Mouse (Mus musculus): ENCODE data around the gene Tmem247. TPM values are rescaled to one million over a fixed set of nuclear protein-coding genes. Genes with fewer than 3 reads are reported as not detected.

Tmem247 gene
- polyA plus RNA-seq, 2 experiments: not detected

GRCm38 (mm10) chr17:86964502-86964901 lies 47.4 kb downstream of the Tmem247 start:
- ATAC-seq (ENCODE audit: insufficient read depth): peak; percentile 27; the same call in 1 of the 2 replicates
- no peaks in the 10 kb centered on the region for H3K9me3 ChIP-seq (ENCODE audit: control insufficient read depth, low read length)
- TF ChIP-seq EP300 (IDR thresholded peaks at IDR 0.05; ENCODE audit: low read depth) (no peak), CTCF (IDR thresholded peaks at IDR 0.05; ENCODE audit: low read depth) (no peak)
- DNase-seq (ENCODE audit: low read depth in 3 of 3, low spot score in 3 of 3): peak; percentile 22 to 43 (median 24)
- no peaks in the 10 kb centered on the region for H3K36me3 ChIP-seq (replicated peaks; ENCODE audit: control insufficient read depth, insufficient read depth, low read depth)
- no peak overlapping the region for H3K9ac ChIP-seq (replicated peaks)
- 1% methylated on average over 10 of the region's 10 CpGs for WGBS (ENCODE audit: insufficient replicate concordance)
- H3K27ac ChIP-seq: no peak overlapping the region
- peaks cover 27% of the 10 kb centered on the region for H3K27me3 ChIP-seq (ENCODE audit: control insufficient read depth, insufficient read depth, low read length)
- peak overlapping the region; percentile 72 for H3K4me2 ChIP-seq (ENCODE audit: low read depth)
- peak overlapping the region in 1 of 2 experiments; percentile 61; a peak in 2 of 4 replicates for H3K4me3 ChIP-seq (ENCODE audit: insufficient read depth in 1 of 2, low read depth in 2 of 2, low read length in 2 of 2)
- H3K4me1 ChIP-seq (replicated peaks; ENCODE audit: control insufficient read depth in 2 of 2, insufficient read depth in 2 of 2, low read length in 1 of 2): peaks cover 0 to 11% of the 10 kb centered on the region in 2 experiments; a peak in 2 of 4 replicates

GRCm38 (mm10) chr17:86965121-86965520 lies 48.0 kb downstream of the Tmem247 start:
- no peak overlapping the region for H3K27ac ChIP-seq
- no peak overlapping the region for H3K4me3 ChIP-seq (ENCODE audit: insufficient read depth in 1 of 2, low read depth in 2 of 2, low read length in 2 of 2)
- ATAC-seq (ENCODE audit: insufficient read depth) (no peak), DNase-seq (ENCODE audit: low read depth in 3 of 3, low spot score in 3 of 3) (no peak)
- no peaks in the 10 kb centered on the region for H3K9me3 ChIP-seq (ENCODE audit: control insufficient read depth, low read length)
- TF ChIP-seq EP300 (IDR thresholded peaks at IDR 0.05; ENCODE audit: low read depth) (no peak), CTCF (IDR thresholded peaks at IDR 0.05; ENCODE audit: low read depth) (no peak)
- peaks cover 27% of the 10 kb centered on the region for H3K27me3 ChIP-seq (ENCODE audit: control insufficient read depth, insufficient read depth, low read length)
- WGBS (ENCODE audit: insufficient replicate concordance): 75% methylated on average over 8 of the region's 8 CpGs
- H3K4me1 ChIP-seq (replicated peaks; ENCODE audit: control insufficient read depth in 2 of 2, insufficient read depth in 2 of 2, low read length in 1 of 2): peaks cover 0 to 11% of the 10 kb centered on the region in 2 experiments; a peak in 2 of 4 replicates
- no peak overlapping the region; the same call in 1 of the 2 replicates for H3K4me2 ChIP-seq (ENCODE audit: low read depth)
- no peak overlapping the region for H3K9ac ChIP-seq (replicated peaks)
- H3K36me3 ChIP-seq (replicated peaks; ENCODE audit: control insufficient read depth, insufficient read depth, low read depth): no peaks in the 10 kb centered on the region

DNA sequence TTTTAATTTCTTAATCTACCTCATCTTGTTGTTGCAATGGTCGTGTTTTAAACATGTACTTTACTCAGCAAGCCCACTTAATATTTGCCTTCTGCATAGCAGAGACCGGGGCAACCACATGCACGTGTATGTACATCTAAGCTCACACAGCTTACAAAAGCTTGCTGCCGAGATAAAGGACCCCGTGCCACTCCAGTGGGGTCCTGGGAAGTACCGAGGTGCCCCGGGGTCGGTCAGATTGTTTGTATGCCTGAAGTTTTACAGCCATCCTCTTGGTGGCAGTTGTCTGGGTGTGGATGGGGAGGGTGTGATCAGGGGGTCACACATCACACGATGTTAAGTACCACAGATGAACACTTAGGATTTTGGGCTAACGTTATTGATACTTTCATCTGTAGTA lies 48.9 kb downstream of the Tmem247 start:
- DNase-seq (ENCODE audit: low read depth in 3 of 3, low spot score in 3 of 3) (no peak), ATAC-seq (ENCODE audit: insufficient read depth) (no peak)
- Histone ChIP-seq H3K4me2 (ENCODE audit: low read depth) (no peak overlapping the region), H3K9ac (replicated peaks) (no peak overlapping the region), H3K27ac (no peak overlapping the region), H3K27me3 (ENCODE audit: control insufficient read depth, insufficient read depth, low read length) (peaks cover 27% of the 10 kb centered on the region), H3K4me1 (replicated peaks; ENCODE audit: control insufficient read depth in 2 of 2, insufficient read depth in 2 of 2, low read length in 1 of 2) (peaks cover 0 to 11% of the 10 kb centered on the region in 2 experiments; a peak in 2 of 4 replicates), H3K36me3 (replicated peaks; ENCODE audit: control insufficient read depth, insufficient read depth, low read depth) (no peaks in the 10 kb centered on the region), H3K4me3 (ENCODE audit: insufficient read depth in 1 of 2, low read depth in 2 of 2, low read length in 2 of 2) (no peak overlapping the region), H3K9me3 (ENCODE audit: control insufficient read depth, low read length) (no peaks in the 10 kb centered on the region)
- WGBS (ENCODE audit: insufficient replicate concordance): 64% methylated on average over 10 of the region's 10 CpGs
- TF ChIP-seq EP300 (IDR thresholded peaks at IDR 0.05; ENCODE audit: low read depth): no peak
- TF ChIP-seq CTCF (IDR thresholded peaks at IDR 0.05; ENCODE audit: low read depth): no peak

DNA sequence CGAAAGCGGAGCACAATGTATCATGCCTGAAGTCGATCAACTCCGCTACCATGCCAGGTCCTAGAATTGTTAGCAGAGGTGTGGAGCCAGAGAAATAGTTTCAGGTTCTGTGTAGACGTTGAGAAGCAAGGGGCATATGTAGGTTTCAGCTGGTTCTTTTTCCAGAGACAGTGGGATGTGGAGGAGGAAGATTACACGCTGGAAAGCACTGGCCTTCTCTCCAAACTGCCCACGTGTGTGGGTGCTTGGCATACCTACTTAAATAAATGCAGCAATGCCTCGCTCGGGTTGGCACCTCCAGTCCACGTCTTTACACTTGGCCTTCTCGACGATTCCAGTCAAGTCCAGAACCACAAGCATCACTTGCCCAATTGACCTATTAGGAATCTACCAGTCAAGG lies 49.9 kb downstream of the Tmem247 start:
- Histone ChIP-seq H3K36me3 (replicated peaks; ENCODE audit: control insufficient read depth, insufficient read depth, low read depth) (no peaks in the 10 kb centered on the region), H3K4me3 (ENCODE audit: insufficient read depth in 1 of 2, low read depth in 2 of 2, low read length in 2 of 2) (no peak overlapping the region), H3K9ac (replicated peaks) (no peak overlapping the region), H3K9me3 (ENCODE audit: control insufficient read depth, low read length) (no peaks in the 10 kb centered on the region), H3K27me3 (ENCODE audit: control insufficient read depth, insufficient read depth, low read length) (peaks cover 25% of the 10 kb centered on the region), H3K27ac (no peak overlapping the region), H3K4me1 (replicated peaks; ENCODE audit: control insufficient read depth in 2 of 2, insufficient read depth in 2 of 2, low read length in 1 of 2) (peaks cover 0 to 8% of the 10 kb centered on the region in 2 experiments; a peak in 2 of 4 replicates), H3K4me2 (ENCODE audit: low read depth) (no peak overlapping the region)
- DNase-seq (ENCODE audit: low read depth in 3 of 3, low spot score in 3 of 3) (no peak), ATAC-seq (ENCODE audit: insufficient read depth) (no peak)
- WGBS (ENCODE audit: insufficient replicate concordance): 73% methylated on average over 12 of the region's 12 CpGs
- TF ChIP-seq EP300 (IDR thresholded peaks at IDR 0.05; ENCODE audit: low read depth) (no peak), CTCF (IDR thresholded peaks at IDR 0.05; ENCODE audit: low read depth) (no peak)

DNA sequence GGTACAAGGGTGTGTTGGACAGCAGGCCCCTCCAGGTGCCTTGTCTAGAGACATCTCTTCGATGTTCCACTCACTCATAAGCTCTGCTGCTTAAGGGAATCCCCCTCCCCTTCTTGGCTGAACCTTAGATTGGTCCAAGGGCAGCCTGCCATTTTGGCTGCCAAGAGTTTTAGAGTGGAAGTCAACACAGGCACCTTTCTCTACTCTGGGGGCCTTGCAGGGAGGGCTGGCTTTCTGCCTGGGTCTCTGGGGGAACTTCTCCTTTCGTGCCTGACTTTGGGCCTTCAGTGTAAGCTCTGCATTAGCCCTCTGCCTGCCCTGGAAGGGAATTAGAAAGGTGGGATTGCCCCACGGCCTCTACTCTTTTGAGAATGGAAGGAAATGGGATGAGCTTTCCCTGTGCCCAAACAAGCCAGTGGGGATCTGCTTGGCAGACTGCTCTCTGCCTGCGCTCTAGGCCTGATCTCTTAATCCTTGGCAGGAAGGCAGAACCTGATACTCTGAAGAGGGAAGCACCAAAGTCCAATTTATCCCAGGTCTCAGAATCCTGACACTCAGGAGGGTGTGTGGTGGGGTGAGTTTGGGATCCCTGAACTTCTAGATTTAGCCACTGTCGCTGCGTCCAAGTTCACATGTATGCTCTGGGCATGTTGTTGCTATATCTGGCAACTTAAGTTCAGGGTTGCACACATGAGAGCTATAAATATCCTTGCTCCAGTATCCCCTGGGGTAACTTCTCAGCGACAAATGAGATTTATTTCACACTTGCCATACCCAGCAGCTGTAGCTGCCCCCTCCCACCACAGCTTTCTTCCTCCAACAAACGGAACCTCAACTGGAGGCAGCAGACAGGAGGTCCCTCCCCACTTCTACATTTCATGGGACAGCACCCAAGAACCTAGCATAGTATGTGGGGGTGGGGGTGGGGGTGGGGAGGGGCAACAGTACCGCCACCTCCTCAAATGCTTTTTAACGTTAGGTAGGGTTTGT lies 50.7 kb downstream of the Tmem247 start:
- TF ChIP-seq CTCF (IDR thresholded peaks at IDR 0.05; ENCODE audit: low read depth) (no peak), EP300 (IDR thresholded peaks at IDR 0.05; ENCODE audit: low read depth) (no peak)
- Histone ChIP-seq H3K27me3 (ENCODE audit: control insufficient read depth, insufficient read depth, low read length) (peaks cover 20% of the 10 kb centered on the region), H3K36me3 (replicated peaks; ENCODE audit: control insufficient read depth, insufficient read depth, low read depth) (no peaks in the 10 kb centered on the region), H3K4me1 (replicated peaks; ENCODE audit: control insufficient read depth in 2 of 2, insufficient read depth in 2 of 2, low read length in 1 of 2) (peaks cover 0 to 10% of the 10 kb centered on the region in 2 experiments; a peak in 2 of 4 replicates), H3K4me3 (ENCODE audit: insufficient read depth in 1 of 2, low read depth in 2 of 2, low read length in 2 of 2) (no peak overlapping the region), H3K27ac (no peak overlapping the region), H3K9ac (replicated peaks) (no peak overlapping the region), H3K9me3 (ENCODE audit: control insufficient read depth, low read length) (no peaks in the 10 kb centered on the region), H3K4me2 (ENCODE audit: low read depth) (no peak overlapping the region)
- WGBS (ENCODE audit: insufficient replicate concordance): 63% methylated on average over 10 of the region's 10 CpGs
- no peak for DNase-seq (ENCODE audit: low read depth in 3 of 3, low spot score in 3 of 3)
- ATAC-seq (ENCODE audit: insufficient read depth): no peak
